Mouse (Mus musculus) olfactory bulb, adult 2 months (tissue): ENCODE results near the gene Tmem132a.

ENCODE experiments used
- CTCF ChIP-seq: fragments of 200-500 bp; IDR thresholded peaks from 2 replicates; pipeline ENCODE4 v1.5.1; 2012; ENCODE audit warnings: low read depth, mild to moderate bottlenecking, low read length, moderate library complexity; ENCODE audit not compliant: insufficient read depth
- POLR2A ChIP-seq: fragments of 200-500 bp; IDR thresholded peaks from 2 replicates; pipeline ENCODE4 v1.6.1; 2012; ENCODE audit warnings: mild to moderate bottlenecking, low read depth, low read length, moderate library complexity; ENCODE audit not compliant: insufficient read depth

DNA sequence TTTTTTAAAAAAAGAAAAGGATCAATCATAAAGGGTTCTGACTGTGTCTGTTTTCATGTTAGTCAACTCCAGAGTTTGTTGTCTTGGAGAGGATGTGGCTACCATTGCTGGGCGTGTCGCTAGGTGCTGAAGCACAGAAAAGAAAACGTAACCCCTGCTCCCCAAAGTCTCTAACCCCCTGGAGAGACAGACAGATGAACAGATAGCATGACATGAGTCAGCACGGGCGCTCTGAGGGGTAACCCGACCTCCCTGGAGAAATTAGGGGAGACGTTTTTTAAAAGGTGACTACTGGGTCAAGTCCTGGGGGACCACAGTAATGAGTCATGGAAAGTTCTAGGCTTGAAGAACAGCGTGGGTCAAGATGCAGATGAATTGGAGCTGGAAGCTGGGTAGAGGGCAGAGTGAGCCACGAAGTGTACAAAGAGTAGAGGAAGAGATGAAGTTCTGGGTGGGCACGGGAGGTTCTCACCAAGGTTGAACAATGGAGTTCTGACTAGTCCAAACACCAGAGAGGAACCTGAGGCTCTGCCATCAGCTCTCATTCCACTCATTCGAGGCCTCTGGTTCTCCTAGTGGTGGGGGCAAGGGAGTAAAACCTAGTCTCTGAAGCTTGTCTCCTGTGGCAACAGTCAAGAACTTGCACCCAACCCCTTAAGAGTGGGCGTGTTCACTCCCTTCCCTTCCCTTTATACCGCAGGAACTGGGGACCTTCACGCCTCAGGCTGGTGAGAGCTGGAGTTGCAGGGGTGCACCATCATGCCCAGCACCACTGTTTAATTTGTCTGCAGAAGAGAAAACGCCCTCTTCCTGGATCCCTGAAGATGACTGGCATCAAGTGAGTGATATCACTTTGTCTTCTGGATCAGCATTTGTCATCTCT lies 30.5 kb downstream of the Tmem132a start, which contains the start of gene Slc15a3:
- TF ChIP-seq CTCF (no peak), POLR2A (no peak)
